Mouse (Mus musculus) ES-Bruce4 (cell line): ENCODE data around the gene Atrip.

ENCODE experiments used
- EP300 ChIP-seq: IDR thresholded peaks from 2 replicates; pipeline ENCODE4 v1.6.1; 2011; ENCODE audit warnings: low read depth, low read length; ENCODE audit not compliant: insufficient read depth
- POLR2A ChIP-seq: IDR thresholded peaks from one replicate; pipeline ENCODE4 v1.8.1; 2011; ENCODE audit warnings: low read length; ENCODE audit not compliant: insufficient read depth

DNA sequence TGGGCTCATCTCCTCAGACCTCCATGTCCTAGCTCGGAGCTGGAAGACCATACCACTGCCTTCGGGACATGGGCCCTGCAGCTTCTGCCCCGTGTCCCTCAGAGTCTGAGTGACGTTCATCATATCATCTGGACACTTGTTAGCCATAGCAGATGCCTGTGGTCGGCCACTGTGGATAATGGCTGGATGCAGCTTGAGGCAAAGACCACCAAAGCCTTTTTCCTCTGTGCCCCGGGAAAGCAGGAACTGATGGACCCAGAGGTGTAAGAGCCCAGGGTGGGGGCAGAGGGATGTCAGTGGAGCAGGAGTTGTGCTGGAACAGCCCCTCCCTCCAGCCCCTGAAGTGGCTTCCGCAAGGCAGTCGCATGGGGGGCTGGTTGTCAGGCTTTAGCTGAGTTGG lies 42.2 kb downstream of the Atrip start:
- TF ChIP-seq EP300 (no peak), POLR2A (no peak)
